Mouse (Mus musculus): Measurements from ENCODE around the gene Atf6. TPM values are rescaled to one million over a fixed set of nuclear protein-coding genes. Genes with fewer than 3 reads are reported as not detected.

Gene Atf6
- polyA plus RNA-seq, 1 experiment from 2014 or later, result 6.2 TPM

GRCm38 (mm10) chr1:170709969-170710368 lies 157.6 kb downstream of the Atf6 start:
- ATAC-seq (ENCODE audit: low FRiP score, low TSS enrichment), result no peak
- no peak overlapping the region for H3K4me2 ChIP-seq (replicated peaks; ENCODE audit: low read depth)
- H3K9ac ChIP-seq (ENCODE audit: low read length), result no peak overlapping the region
- no peaks in the 10 kb centered on the region for H3K27me3 ChIP-seq (ENCODE audit: control insufficient read depth, insufficient read depth, low read length)
- H3K27ac ChIP-seq (replicated peaks), result no peak overlapping the region
- no peaks in the 10 kb centered on the region for H3K9me3 ChIP-seq (ENCODE audit: control insufficient read depth, low read length)
- no peak for TF ChIP-seq EP300 (optimal IDR thresholded peaks at IDR 0.05)
- no peak for TF ChIP-seq CTCF (IDR thresholded peaks at IDR 0.05; ENCODE audit: low read depth)
- H3K36me3 ChIP-seq (ENCODE audit: control insufficient read depth, insufficient read depth, low read length), result peaks cover 3% of the 10 kb centered on the region
- H3K4me1 ChIP-seq (replicated peaks; ENCODE audit: control insufficient read depth, insufficient read depth), result no peaks in the 10 kb centered on the region
- 91% methylated on average over 3 of the region's 3 CpGs for whole genome bisulfite sequencing
- H3K4me3 ChIP-seq (ENCODE audit: low read depth, low read length), result no peak overlapping the region
- DNase-seq (ENCODE audit: low spot score), result no peak

- Histone ChIP-seq H3K4me3 (ENCODE audit: low read depth, low read length) (no peak overlapping the region), H3K27ac (replicated peaks) (no peak overlapping the region), H3K9ac (ENCODE audit: low read length) (no peak overlapping the region), H3K9me3 (ENCODE audit: control insufficient read depth, low read length) (no peaks in the 10 kb centered on the region), H3K4me1 (replicated peaks; ENCODE audit: control insufficient read depth, insufficient read depth) (no peaks in the 10 kb centered on the region), H3K27me3 (ENCODE audit: control insufficient read depth, insufficient read depth, low read length) (no peaks in the 10 kb centered on the region), H3K36me3 (ENCODE audit: control insufficient read depth, insufficient read depth, low read length) (peaks cover 3% of the 10 kb centered on the region), H3K4me2 (replicated peaks; ENCODE audit: low read depth) (no peak overlapping the region)
- DNase-seq (ENCODE audit: low spot score), result no peak
- no peak for TF ChIP-seq EP300 (optimal IDR thresholded peaks at IDR 0.05)
- 84% methylated on average over 8 of the region's 8 CpGs for WGBS
- ATAC-seq (ENCODE audit: low FRiP score, low TSS enrichment), result 0 out of 2 replicates have a peak, but pooled peaks have one; percentile 18
Observed at GRCm38 (mm10) chr1:170709481-170709880, 158.1 kb downstream of the Atf6 start.

GRCm38 (mm10) chr1:170709034-170709433 lies 158.5 kb downstream of the Atf6 start:
- DNase-seq (ENCODE audit: low spot score), result no peak
- no peak overlapping the region for H3K4me3 ChIP-seq (ENCODE audit: low read depth, low read length)
- TF ChIP-seq CTCF (IDR thresholded peaks at IDR 0.05; ENCODE audit: low read depth), result no peak
- TF ChIP-seq EP300 (optimal IDR thresholded peaks at IDR 0.05), result no peak
- H3K4me1 ChIP-seq (replicated peaks; ENCODE audit: control insufficient read depth, insufficient read depth), result no peaks in the 10 kb centered on the region
- 72% methylated on average over 3 of the region's 3 CpGs for WGBS
- H3K9ac ChIP-seq (ENCODE audit: low read length), result no peak overlapping the region
- no peaks in the 10 kb centered on the region for H3K9me3 ChIP-seq (ENCODE audit: control insufficient read depth, low read length)
- no peak overlapping the region for H3K4me2 ChIP-seq (replicated peaks; ENCODE audit: low read depth)
- no peak overlapping the region for H3K27ac ChIP-seq (replicated peaks)
- no peaks in the 10 kb centered on the region for H3K27me3 ChIP-seq (ENCODE audit: control insufficient read depth, insufficient read depth, low read length)
- H3K36me3 ChIP-seq (ENCODE audit: control insufficient read depth, insufficient read depth, low read length), result peaks cover 3% of the 10 kb centered on the region
- no peak for ATAC-seq (ENCODE audit: low FRiP score, low TSS enrichment)

- H3K9me3 ChIP-seq (ENCODE audit: control insufficient read depth, low read length), result no peaks in the 10 kb centered on the region
- H3K27me3 ChIP-seq (ENCODE audit: control insufficient read depth, insufficient read depth, low read length), result no peaks in the 10 kb centered on the region
- no peak for TF ChIP-seq EP300 (optimal IDR thresholded peaks at IDR 0.05)
- TF ChIP-seq CTCF (IDR thresholded peaks at IDR 0.05; ENCODE audit: low read depth), result no peak
- no peaks in the 10 kb centered on the region for H3K4me1 ChIP-seq (replicated peaks; ENCODE audit: control insufficient read depth, insufficient read depth)
- no peak for DNase-seq (ENCODE audit: low spot score)
- ATAC-seq (ENCODE audit: low FRiP score, low TSS enrichment), result no peak
- H3K4me3 ChIP-seq (ENCODE audit: low read depth, low read length), result no peak overlapping the region
- H3K27ac ChIP-seq (replicated peaks), result no peak overlapping the region
- WGBS, result 91% methylated on average over 4 of the region's 4 CpGs
- H3K9ac ChIP-seq (ENCODE audit: low read length), result no peak overlapping the region
- H3K36me3 ChIP-seq (ENCODE audit: control insufficient read depth, insufficient read depth, low read length), result peaks cover 3% of the 10 kb centered on the region
- H3K4me2 ChIP-seq (replicated peaks; ENCODE audit: low read depth), result no peak overlapping the region
Observed at GRCm38 (mm10) chr1:170706046-170706445, 161.5 kb downstream of the Atf6 start.

- no peak overlapping the region for H3K4me3 ChIP-seq (ENCODE audit: low read depth, low read length)
- DNase-seq (ENCODE audit: low spot score) (no peak), ATAC-seq (ENCODE audit: low FRiP score, low TSS enrichment) (peak; percentile 32; the same call in 1 of the 2 replicates)
- no peaks in the 10 kb centered on the region for H3K27me3 ChIP-seq (ENCODE audit: control insufficient read depth, insufficient read depth, low read length)
- TF ChIP-seq CTCF (IDR thresholded peaks at IDR 0.05; ENCODE audit: low read depth) (no peak), EP300 (optimal IDR thresholded peaks at IDR 0.05) (no peak)
- no peak overlapping the region for H3K9ac ChIP-seq (ENCODE audit: low read length)
- H3K4me1 ChIP-seq (replicated peaks; ENCODE audit: control insufficient read depth, insufficient read depth), result no peaks in the 10 kb centered on the region
- no peaks in the 10 kb centered on the region for H3K9me3 ChIP-seq (ENCODE audit: control insufficient read depth, low read length)
- WGBS, result 62% methylated on average over 4 of the region's 4 CpGs
- H3K27ac ChIP-seq (replicated peaks), result no peak overlapping the region
- H3K36me3 ChIP-seq (ENCODE audit: control insufficient read depth, insufficient read depth, low read length), result peaks cover 3% of the 10 kb centered on the region
- no peak overlapping the region for H3K4me2 ChIP-seq (replicated peaks; ENCODE audit: low read depth)
Observed at GRCm38 (mm10) chr1:170704911-170705594, 162.5 kb downstream of the Atf6 start.

GRCm38 (mm10) chr1:170704103-170704502 lies 163.5 kb downstream of the Atf6 start:
- Histone ChIP-seq H3K9me3 (ENCODE audit: control insufficient read depth, low read length) (no peaks in the 10 kb centered on the region), H3K27ac (replicated peaks) (no peak overlapping the region), H3K4me2 (replicated peaks; ENCODE audit: low read depth) (no peak overlapping the region), H3K4me3 (ENCODE audit: low read depth, low read length) (no peak overlapping the region), H3K36me3 (ENCODE audit: control insufficient read depth, insufficient read depth, low read length) (no peaks in the 10 kb centered on the region; the same call in 1 of the 2 replicates), H3K27me3 (ENCODE audit: control insufficient read depth, insufficient read depth, low read length) (no peaks in the 10 kb centered on the region), H3K9ac (ENCODE audit: low read length) (no peak overlapping the region), H3K4me1 (replicated peaks; ENCODE audit: control insufficient read depth, insufficient read depth) (no peaks in the 10 kb centered on the region)
- no peak for ATAC-seq (ENCODE audit: low FRiP score, low TSS enrichment)
- TF ChIP-seq CTCF (IDR thresholded peaks at IDR 0.05; ENCODE audit: low read depth) (no peak), EP300 (optimal IDR thresholded peaks at IDR 0.05) (no peak)
- DNase-seq (ENCODE audit: low spot score), result no peak
- 93% methylated on average over 6 of the region's 6 CpGs for WGBS

Data from stomach, postnatal 0 days (tissue).